Mouse (Mus musculus) intestine, postnatal 0 days (tissue): ENCODE measurements around the gene Exosc3. TPM values are rescaled to one million over a fixed set of nuclear protein-coding genes. Genes with fewer than 3 reads are reported as not detected.
A peak's percentile ranks its signal among the peaks of the same experiment; 100 is the strongest.
"Not testable (repeated sequence)": the region's sequence is repeated elsewhere in the genome, so short reads cannot be mapped to it uniquely, and the experiment has no call there.

Experiments
- ATAC-seq: fragments of 200-750 bp; cut with Nextera tagmentation; 2 replicates; pipeline ENCODE4 v1.8.0; 2017; ENCODE audit warnings: mild to moderate bottlenecking, moderate TSS enrichment, moderate library complexity
- H3K27ac ChIP-seq: fragments of 300-500 bp; sonication (generic); 2 replicates; pipeline ENCODE4 v1.5.1; 2014; ENCODE audit warnings: mild to moderate bottlenecking, low read depth, low read length, moderate library complexity
- H3K27me3 ChIP-seq: fragments of 300-500 bp; sonication (generic); replicated peaks from 2 replicates; pipeline ENCODE4 v1.6.1; 2014; ENCODE audit warnings: low read length, mixed read lengths; ENCODE audit not compliant: control insufficient read depth, insufficient read depth
- H3K36me3 ChIP-seq: fragments of 300-500 bp; sonication (generic); 2 replicates; pipeline ENCODE4 v1.6.1; 2014; ENCODE audit warnings: mild to moderate bottlenecking, moderate library complexity; ENCODE audit not compliant: control insufficient read depth, insufficient read depth
- H3K4me1 ChIP-seq: fragments of 300-500 bp; sonication (generic); replicated peaks from 2 replicates; pipeline ENCODE4 v1.6.1; 2014; ENCODE audit warnings: antibody characterized with exemption, low read length, mixed read lengths; ENCODE audit not compliant: control insufficient read depth, insufficient read depth
- H3K4me2 ChIP-seq: fragments of 300-500 bp; sonication (generic); replicated peaks from 2 replicates; pipeline ENCODE4 v1.6.1; 2014; ENCODE audit warnings: low read depth, mild to moderate bottlenecking, moderate library complexity
- H3K4me3 ChIP-seq: fragments of 300-500 bp; sonication (generic); 2 replicates; pipeline ENCODE4 v1.5.1; 2014; ENCODE audit warnings: low read depth, low read length
- H3K9ac ChIP-seq: fragments of 300-500 bp; sonication (generic); 2 replicates; pipeline ENCODE4 v1.6.1; 2014; ENCODE audit warnings: mild to moderate bottlenecking, low read depth, low read length
- H3K9me3 ChIP-seq: fragments of 300-500 bp; sonication (generic); 2 replicates; pipeline ENCODE4 v1.6.1; 2016; ENCODE audit warnings: mixed run types; ENCODE audit not compliant: control insufficient read depth
- CTCF ChIP-seq: sonication (generic); IDR thresholded peaks from 2 replicates; pipeline ENCODE4 v1.5.1; 2016; ENCODE audit warnings: low read depth, mild to moderate bottlenecking, control low read depth, antibody characterized with exemption, moderate library complexity
- WGBS: fragments of 180-500 bp; shearing (Covaris S2); extraction: QIAGEN DNeasy Blood & Tissue Kit; methylation state at CpG from one replicate; pipeline ENCODE4 v1.1.7; 2014; 5-methylcytosine and 5-hydroxymethylcytosine counted together
- polyA plus RNA-seq: library from polyadenylated mRNA; unstranded; fragments of >200 nt; fragmentation: Nextera tagmentation; extraction: Ambion mirVana; gene quantifications from 2 replicates; pipeline ENCODE4 v1.2.1, GENCODE M21; 2015

The Exosc3 gene
- polyA plus RNA-seq: 43.4 and 45.4 TPM in 2 replicates

GRCm38 (mm10) chr4:45342286-45343155 lies at the start of gene Exosc3:
Gene Exosc3, minus strand, starts transcription at chr4:45342732.
- H3K27ac ChIP-seq: peak within 1 kb of the TSS; percentile 99
- peak within 1 kb of the TSS; percentile 89 for H3K4me3 ChIP-seq
- H3K9ac ChIP-seq: peak within 1 kb of the TSS; percentile 96
- no peaks in the 10 kb centered on the region for H3K27me3 ChIP-seq
- WGBS: under 1% methylated on average over 70 of the region's 76 CpGs
- peak within 1 kb of the TSS; percentile 65 for H3K4me2 ChIP-seq
- peak; percentile 87 for ATAC-seq
- H3K9me3 ChIP-seq: no peaks in the 10 kb centered on the region
- H3K36me3 ChIP-seq: no peaks in the 10 kb centered on the region
- TF ChIP-seq CTCF: no peak
- no peaks in the 10 kb centered on the region for H3K4me1 ChIP-seq

- 74% methylated on average over 4 of the region's 4 CpGs for WGBS
- TF ChIP-seq CTCF: peak; percentile 45
- no peak for ATAC-seq
- Histone ChIP-seq H3K4me1 (no peaks in the 10 kb centered on the region), H3K36me3 (peaks cover 11% of the 10 kb centered on the region; the same call in 1 of the 2 replicates), H3K9ac (no peak overlapping the region), H3K27ac (no peak overlapping the region), H3K4me2 (no peak overlapping the region), H3K9me3 (no peaks in the 10 kb centered on the region), H3K4me3 (no peak overlapping the region), H3K27me3 (no peaks in the 10 kb centered on the region)
These were observed 49.6 kb upstream of the Exosc3 start for GRCm38 (mm10) chr4:45392099-45392498.

- WGBS: 97% methylated on average over 5 of the region's 5 CpGs
- not testable (repeated sequence) for H3K4me3 ChIP-seq, H3K9ac ChIP-seq, ATAC-seq, H3K9me3 ChIP-seq, H3K4me2 ChIP-seq, H3K27me3 ChIP-seq, H3K27ac ChIP-seq, H3K36me3 ChIP-seq, H3K4me1 ChIP-seq
These were observed 44.8 kb upstream of the Exosc3 start for GRCm38 (mm10) chr4:45387296-45387695.

- not testable (repeated sequence) for H3K4me3 ChIP-seq, H3K27me3 ChIP-seq, H3K9ac ChIP-seq, H3K4me1 ChIP-seq, H3K4me2 ChIP-seq, ATAC-seq, H3K9me3 ChIP-seq, H3K27ac ChIP-seq, H3K36me3 ChIP-seq
- 37% methylated on average over 2 of the region's 2 CpGs for WGBS
These were observed 39.6 kb upstream of the Exosc3 start for GRCm38 (mm10) chr4:45382133-45382532.

- not testable (repeated sequence) for H3K4me3 ChIP-seq, H3K9ac ChIP-seq, H3K4me2 ChIP-seq, H3K27me3 ChIP-seq, H3K9me3 ChIP-seq, ATAC-seq, H3K27ac ChIP-seq, H3K4me1 ChIP-seq, H3K36me3 ChIP-seq
- WGBS: 90% methylated on average over 10 of the region's 10 CpGs
These were observed 38.5 kb upstream of the Exosc3 start for GRCm38 (mm10) chr4:45380903-45381580.

- Histone ChIP-seq H3K4me3 (no peak overlapping the region), H3K27ac (no peak overlapping the region), H3K4me2 (no peak overlapping the region), H3K9me3 (no peaks in the 10 kb centered on the region), H3K4me1 (no peaks in the 10 kb centered on the region), H3K36me3 (peaks cover 35% of the 10 kb centered on the region), H3K9ac (no peak overlapping the region), H3K27me3 (no peaks in the 10 kb centered on the region)
- ATAC-seq: no peak
- WGBS: 82% methylated on average over 4 of the region's 4 CpGs
- TF ChIP-seq CTCF: no peak
These were observed 34.0 kb upstream of the Exosc3 start for GRCm38 (mm10) chr4:45376573-45376972.
